Mouse (Mus musculus) small intestine, adult 2 months (tissue): Measurements from ENCODE around the gene Psmc1. TPM values are rescaled to one million over a fixed set of nuclear protein-coding genes. Genes with fewer than 3 reads are reported as not detected.

Experiments
- H3K27ac ChIP-seq: fragments of 200-500 bp; 2 replicates; pipeline ENCODE4 v1.5.1; 2012; ENCODE audit warnings: low read depth, low read length, control low read depth, inconsistent platforms; ENCODE audit not compliant: insufficient read depth
- H3K27me3 ChIP-seq: fragments of 200-500 bp; 2 replicates; pipeline ENCODE4 v1.6.1; 2012; ENCODE audit warnings: mild to moderate bottlenecking, moderate library complexity, low read length, inconsistent platforms; ENCODE audit not compliant: control insufficient read depth, insufficient read depth
- H3K36me3 ChIP-seq: fragments of 200-500 bp; 2 replicates; pipeline ENCODE4 v1.6.1; 2012; ENCODE audit warnings: mild to moderate bottlenecking, low read length, control low read depth, inconsistent platforms; ENCODE audit not compliant: control insufficient read depth, insufficient read depth
- H3K4me1 ChIP-seq: fragments of 200-500 bp; 2 replicates; pipeline ENCODE4 v1.6.1; 2012; ENCODE audit warnings: low read length, inconsistent platforms, mixed read lengths; ENCODE audit not compliant: control insufficient read depth, insufficient read depth, insufficient read length
- H3K4me3 ChIP-seq: fragments of 200-500 bp; 2 replicates; pipeline ENCODE4 v1.5.1; 2012; ENCODE audit warnings: low read depth, mild to moderate bottlenecking, control low read depth, inconsistent platforms, low read length, moderate library complexity
- CTCF ChIP-seq: fragments of 200-500 bp; IDR thresholded peaks from 2 replicates; pipeline ENCODE4 v1.5.1; 2012; ENCODE audit warnings: low read depth, mild to moderate bottlenecking, control low read depth, inconsistent platforms, low read length, moderate library complexity, mixed read lengths; ENCODE audit not compliant: insufficient replicate concordance, insufficient read length; ENCODE audit errors: extremely low read depth
- POLR2A ChIP-seq: fragments of 200-500 bp; IDR thresholded peaks from 2 replicates; pipeline ENCODE4 v1.6.1; 2012; ENCODE audit warnings: low read depth, mild to moderate bottlenecking, control low read depth, inconsistent platforms, low read length, moderate library complexity
- WGBS: fragments of 180-500 bp; shearing (Covaris S2); methylation state at CpG from one replicate; pipeline ENCODE4 v1.1.7; 2018; 5-methylcytosine and 5-hydroxymethylcytosine counted together
- polyA plus RNA-seq: library from polyadenylated mRNA; depleted of rRNA; stranded (reverse); fragments of >200 nt; gene quantifications from 2 replicates; pipeline ENCODE4 v1.2.3, GENCODE M21; 2012

Psmc1 gene
- polyA plus RNA-seq, 1 experiment: 20.0 TPM

GRCm38 (mm10) chr12:100123476-100123875 lies 13.5 kb downstream of the Psmc1 start:
- no peak overlapping the region for H3K4me3 ChIP-seq
- H3K27me3 ChIP-seq: no peaks in the 10 kb centered on the region
- peaks cover 77% of the 10 kb centered on the region for H3K36me3 ChIP-seq
- WGBS: 79% methylated on average over 9 of the region's 9 CpGs
- H3K27ac ChIP-seq: no peak overlapping the region
- no peak for TF ChIP-seq POLR2A
- TF ChIP-seq CTCF: no peak
- peaks cover 4% of the 10 kb centered on the region; the same call in 1 of the 2 replicates for H3K4me1 ChIP-seq

GRCm38 (mm10) chr12:100124913-100125798 lies 15.2 kb downstream of the Psmc1 start:
- TF ChIP-seq POLR2A (no peak), CTCF (0 out of 2 replicates have a peak, but pooled peaks have one; percentile 9)
- H3K36me3 ChIP-seq: peaks cover 71% of the 10 kb centered on the region
- no peak overlapping the region for H3K4me3 ChIP-seq
- WGBS: 84% methylated on average over 16 of the region's 16 CpGs
- H3K4me1 ChIP-seq: peaks cover 4% of the 10 kb centered on the region; the same call in 1 of the 2 replicates
- no peaks in the 10 kb centered on the region for H3K27me3 ChIP-seq
- H3K27ac ChIP-seq: no peak overlapping the region

GRCm38 (mm10) chr12:100126968-100127865 lies 17.3 kb downstream of the Psmc1 start:
- peak overlapping the region; percentile 24 for H3K27ac ChIP-seq
- peaks cover 67% of the 10 kb centered on the region for H3K36me3 ChIP-seq
- H3K4me3 ChIP-seq: no peak overlapping the region
- no peak for TF ChIP-seq CTCF
- TF ChIP-seq POLR2A: no peak
- no peaks in the 10 kb centered on the region for H3K27me3 ChIP-seq
- 82% methylated on average over 17 of the region's 17 CpGs for WGBS
- H3K4me1 ChIP-seq: peaks cover 4% of the 10 kb centered on the region; the same call in 1 of the 2 replicates

DNA sequence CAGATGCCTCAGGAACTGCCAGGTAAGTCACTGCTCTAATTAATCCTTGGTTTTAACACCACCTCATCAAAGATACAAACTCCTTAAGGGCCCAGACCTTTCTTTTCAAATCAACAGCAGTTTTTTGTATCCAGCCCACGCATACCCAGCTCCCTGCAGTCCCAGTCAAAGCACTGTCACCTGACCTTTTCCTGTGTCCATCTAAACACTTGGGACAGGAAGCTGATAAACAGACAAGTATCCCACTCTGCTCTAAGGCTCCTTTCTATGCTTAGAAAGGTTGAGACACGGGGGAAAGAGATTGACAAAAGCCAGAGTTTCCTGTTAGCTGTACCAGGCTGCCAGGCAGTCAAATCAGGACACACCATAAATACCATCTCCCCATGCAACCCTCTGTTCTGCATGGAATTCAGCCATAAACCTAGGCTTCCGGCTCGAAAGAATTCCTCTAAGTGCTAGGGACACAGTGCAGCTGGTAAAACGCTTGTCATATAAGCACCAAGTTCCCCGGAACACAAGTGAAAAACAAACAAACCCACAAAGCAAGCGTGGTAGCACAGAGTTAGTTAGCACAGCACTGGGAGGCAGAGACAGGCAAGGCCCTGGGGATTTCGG lies 18.0 kb downstream of the Psmc1 start:
- Histone ChIP-seq H3K4me1 (peaks cover 4% of the 10 kb centered on the region; the same call in 1 of the 2 replicates), H3K4me3 (no peak overlapping the region), H3K27me3 (no peaks in the 10 kb centered on the region), H3K36me3 (peaks cover 66% of the 10 kb centered on the region), H3K27ac (peak overlapping the region; percentile 24)
- TF ChIP-seq POLR2A (no peak), CTCF (no peak)
- 69% methylated on average over 8 of the region's 8 CpGs for WGBS

- Histone ChIP-seq H3K36me3 (peaks cover 66% of the 10 kb centered on the region), H3K27ac (peak overlapping the region; percentile 24)
- 80% methylated on average over 6 of the region's 6 CpGs for WGBS
Observed at GRCm38 (mm10) chr12:100128522-100128921, 18.6 kb downstream of the Psmc1 start.

DNA sequence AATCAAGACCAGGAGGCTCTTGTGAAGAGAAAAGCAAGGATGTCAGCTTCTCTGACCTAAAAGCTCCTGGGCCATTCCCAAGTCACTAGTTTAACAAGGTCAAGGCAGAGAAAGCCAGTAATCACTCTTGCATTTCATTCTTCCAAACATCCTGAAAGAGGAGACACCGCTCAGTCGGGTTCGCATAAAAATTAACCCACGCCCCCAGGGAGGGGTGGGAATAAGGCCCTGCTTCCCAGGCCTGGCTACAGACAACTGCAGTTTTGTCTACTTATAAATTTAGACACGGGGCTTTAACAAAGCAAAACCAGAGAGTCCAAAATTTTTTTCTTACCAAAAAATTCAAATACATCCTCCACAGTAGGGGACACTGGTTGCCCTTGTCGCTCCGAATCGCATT lies 19.0 kb downstream of the Psmc1 start:
- Histone ChIP-seq H3K27me3 (no peaks in the 10 kb centered on the region), H3K27ac (no peak overlapping the region), H3K4me1 (peaks cover 4% of the 10 kb centered on the region; the same call in 1 of the 2 replicates), H3K36me3 (peaks cover 64% of the 10 kb centered on the region), H3K4me3 (no peak overlapping the region)
- TF ChIP-seq POLR2A (no peak), CTCF (no peak)
- 86% methylated on average over 8 of the region's 8 CpGs for WGBS

More at GRCm38 (mm10) chr12:100128522-100128921, 18.6 kb downstream of the Psmc1 start:
- Histone ChIP-seq H3K27me3 (no peaks in the 10 kb centered on the region), H3K4me3 (no peak overlapping the region), H3K4me1 (peaks cover 4% of the 10 kb centered on the region; the same call in 1 of the 2 replicates)
- TF ChIP-seq CTCF (no peak), POLR2A (no peak)
